Mouse (Mus musculus): ENCODE measurements at regions not wholly inside any gene's neighbourhood (a gene's known extent, or its start where the extent isn't known, plus 50 kb on each side); places are given as distances from the start of the nearest gene placed in this dataset.
"Not testable (repeated sequence)": the region's sequence is repeated elsewhere in the genome, so short reads cannot be mapped to it uniquely, and the experiment has no call there.

DNA sequence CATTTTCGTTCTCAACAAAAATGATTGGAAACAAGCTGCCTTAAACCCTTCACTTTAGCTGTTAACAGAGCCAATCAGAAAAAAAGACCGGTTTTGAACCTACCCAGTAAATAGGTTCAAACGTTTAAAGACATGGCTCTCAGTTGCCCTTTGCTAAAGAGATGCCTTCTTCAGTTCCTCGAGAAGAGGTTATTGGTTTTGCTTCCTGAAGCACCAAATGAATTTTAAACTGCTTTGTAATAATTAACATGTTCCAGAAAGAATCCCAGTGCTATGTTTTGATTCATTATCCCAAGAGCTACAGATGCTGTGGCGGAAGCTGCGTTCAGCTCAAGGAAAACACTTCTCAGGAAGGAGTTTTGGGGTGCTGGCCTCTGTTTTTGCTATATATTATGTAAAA is 160.1 kb upstream of the G2e3 start:
- WGBS, result 71% methylated on average over 6 of the region's 6 CpGs

GRCm38 (mm10) chr12:51185751-51186150 is 162.1 kb upstream of the G2e3 start:
- Histone ChIP-seq H3K9ac (no peak overlapping the region), H3K36me3 (no peaks in the 10 kb centered on the region), H3K9me3 (no peaks in the 10 kb centered on the region), H3K27ac (no peak overlapping the region), H3K4me1 (no peaks in the 10 kb centered on the region), H3K27me3 (no peaks in the 10 kb centered on the region), H3K4me3 (no peak overlapping the region), H3K4me2 (no peak overlapping the region)
- no peak for ATAC-seq (ENCODE audit: insufficient number of reproducible peaks, low FRiP score, low TSS enrichment, low read depth)
- 62% methylated on average over 8 of the region's 8 CpGs for WGBS

More for the DNA sequence above, 160.1 kb upstream of the G2e3 start:
- no peak for ATAC-seq (ENCODE audit: insufficient number of reproducible peaks, low FRiP score, low TSS enrichment, low read depth)
- no peaks in the 10 kb centered on the region for H3K9me3 ChIP-seq
- no peak overlapping the region for H3K4me2 ChIP-seq
- H3K4me3 ChIP-seq, result no peak overlapping the region
- no peak overlapping the region for H3K9ac ChIP-seq
- H3K27me3 ChIP-seq, result no peaks in the 10 kb centered on the region
- H3K27ac ChIP-seq, result no peak overlapping the region
- H3K4me1 ChIP-seq, result no peaks in the 10 kb centered on the region
- no peaks in the 10 kb centered on the region for H3K36me3 ChIP-seq

DNA sequence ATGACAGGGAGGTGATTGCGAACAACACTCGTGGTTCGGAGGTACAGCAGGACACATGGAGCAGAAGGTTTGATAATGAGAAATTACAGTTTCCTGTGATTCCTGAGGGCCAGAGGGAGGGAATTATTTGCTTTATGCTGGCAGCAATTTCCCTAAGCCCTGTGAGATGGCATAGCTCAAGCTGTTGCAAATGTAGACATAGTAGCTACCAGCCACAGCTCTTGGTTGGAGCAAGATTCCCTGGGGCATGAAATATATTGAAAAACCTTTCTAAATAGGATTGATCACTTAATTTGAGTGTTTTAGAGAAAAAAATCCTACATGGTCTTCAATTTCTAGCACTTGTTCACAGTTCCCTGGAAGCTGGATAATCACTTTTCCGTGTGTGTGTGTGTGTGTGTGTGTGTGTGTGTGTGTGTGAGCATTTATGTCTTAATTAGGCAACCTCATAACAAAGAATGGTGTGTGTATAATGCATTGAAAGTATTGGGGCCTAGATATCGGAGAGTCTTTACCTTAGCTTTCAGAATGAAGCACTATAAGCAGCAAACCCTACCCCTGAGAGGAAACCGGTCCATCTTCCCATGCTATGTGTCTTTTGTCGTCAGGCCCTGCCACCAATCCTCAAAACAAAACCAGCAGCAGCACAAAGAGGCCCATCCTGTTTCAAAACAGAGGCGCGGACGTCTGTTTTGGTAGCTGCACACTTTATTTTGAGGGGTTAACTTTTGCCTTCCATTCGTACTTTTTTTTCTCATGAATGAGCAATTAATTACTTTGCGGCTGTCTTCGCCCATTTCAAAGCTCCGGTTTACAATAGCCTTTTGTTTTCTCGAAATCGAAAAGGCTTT is 172.7 kb upstream of the G2e3 start:
- no peak overlapping the region for H3K4me2 ChIP-seq
- ATAC-seq (ENCODE audit: insufficient number of reproducible peaks, low FRiP score, low TSS enrichment, low read depth), result no peak
- no peak overlapping the region for H3K4me3 ChIP-seq
- WGBS, result 64% methylated on average over 16 of the region's 16 CpGs
- no peaks in the 10 kb centered on the region for H3K36me3 ChIP-seq
- no peaks in the 10 kb centered on the region for H3K4me1 ChIP-seq
- no peaks in the 10 kb centered on the region for H3K27me3 ChIP-seq
- no peak overlapping the region for H3K27ac ChIP-seq
- H3K9me3 ChIP-seq, result no peaks in the 10 kb centered on the region
- no peak overlapping the region for H3K9ac ChIP-seq

DNA sequence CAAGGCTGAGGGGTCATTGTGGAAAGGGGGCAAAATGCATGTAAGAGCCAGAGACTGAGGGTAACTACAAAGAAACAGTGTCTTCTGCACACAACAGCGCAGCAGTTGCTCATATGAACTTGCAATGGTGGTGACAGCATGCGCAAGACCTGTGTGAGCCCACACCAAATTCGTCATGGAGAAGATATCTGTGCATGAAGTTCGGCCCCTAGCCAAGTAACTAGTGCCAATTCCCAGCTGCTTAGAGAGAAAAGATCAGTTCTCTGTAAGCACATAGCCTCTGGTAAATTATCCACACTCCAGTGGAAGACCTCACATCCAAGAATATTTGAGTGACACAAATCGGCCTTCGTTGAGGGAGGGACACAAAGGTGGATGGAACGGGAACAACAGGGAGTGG is 182.7 kb upstream of the G2e3 start:
- Histone ChIP-seq H3K9ac (no peak overlapping the region), H3K4me3 (no peak overlapping the region), H3K36me3 (no peaks in the 10 kb centered on the region), H3K4me1 (no peaks in the 10 kb centered on the region), H3K9me3 (no peaks in the 10 kb centered on the region), H3K27me3 (no peaks in the 10 kb centered on the region), H3K27ac (no peak overlapping the region), H3K4me2 (no peak overlapping the region)
- ATAC-seq (ENCODE audit: insufficient number of reproducible peaks, low FRiP score, low TSS enrichment, low read depth), result no peak
- 90% methylated on average over 7 of the region's 7 CpGs for WGBS

DNA sequence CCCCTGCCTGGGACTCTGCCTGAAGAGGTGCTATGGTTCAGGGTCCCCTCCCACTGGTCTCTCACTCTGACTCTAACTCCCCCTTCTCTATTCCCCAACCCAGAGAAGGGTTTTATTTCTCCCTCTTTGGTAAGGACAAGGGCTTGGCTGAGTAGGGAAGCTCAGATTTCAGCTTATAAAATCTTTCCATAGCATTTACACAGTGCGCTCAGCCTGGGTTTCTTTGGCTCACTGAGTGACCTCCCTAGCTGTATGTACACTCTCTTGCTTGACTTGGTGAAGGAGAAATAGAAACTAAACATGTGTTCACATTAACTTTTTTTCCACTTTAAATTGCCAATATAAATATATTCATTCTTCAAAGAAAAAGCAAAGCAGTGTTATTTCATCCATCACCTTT is 186.9 kb upstream of the G2e3 start:
- H3K9me3 ChIP-seq, result no peaks in the 10 kb centered on the region
- H3K4me1 ChIP-seq, result no peaks in the 10 kb centered on the region
- H3K36me3 ChIP-seq, result no peaks in the 10 kb centered on the region
- no peak overlapping the region for H3K4me2 ChIP-seq
- no peak for ATAC-seq (ENCODE audit: insufficient number of reproducible peaks, low FRiP score, low TSS enrichment, low read depth)
- H3K27ac ChIP-seq, result no peak overlapping the region
- H3K9ac ChIP-seq, result no peak overlapping the region
- 38% methylated on average over 1 of the region's 1 CpGs for WGBS
- no peaks in the 10 kb centered on the region for H3K27me3 ChIP-seq
- no peak overlapping the region for H3K4me3 ChIP-seq

DNA sequence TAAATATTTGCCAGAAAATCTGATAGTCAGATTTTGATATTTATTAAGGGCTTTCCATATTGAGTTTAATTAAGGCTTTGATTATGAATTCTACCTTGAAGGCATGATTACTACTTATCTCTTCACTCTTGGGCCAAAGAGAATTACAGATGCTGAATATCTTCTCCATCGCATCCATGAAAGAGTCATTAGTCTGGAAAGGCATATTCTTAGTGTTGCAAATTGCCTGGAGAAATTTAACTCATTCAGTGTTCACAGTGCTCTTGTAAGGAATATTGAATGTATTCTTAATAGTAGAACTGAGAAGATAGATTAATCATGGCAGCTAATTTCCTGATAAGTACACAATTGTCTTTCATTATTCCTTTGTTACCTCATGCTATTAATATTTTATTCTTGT is 187.7 kb upstream of the G2e3 start:
- ATAC-seq (ENCODE audit: insufficient number of reproducible peaks, low FRiP score, low TSS enrichment, low read depth), result no peak
- Histone ChIP-seq H3K9ac (no peak overlapping the region), H3K27me3 (no peaks in the 10 kb centered on the region), H3K27ac (no peak overlapping the region), H3K4me1 (no peaks in the 10 kb centered on the region), H3K4me2 (no peak overlapping the region), H3K36me3 (no peaks in the 10 kb centered on the region), H3K9me3 (no peaks in the 10 kb centered on the region), H3K4me3 (no peak overlapping the region)
- 80% methylated on average over 1 of the region's 1 CpGs for WGBS

GRCm38 (mm10) chr12:51147963-51148362 is 199.9 kb upstream of the G2e3 start:
- 48% methylated on average over 8 of the region's 8 CpGs for WGBS
- no peak overlapping the region for H3K4me2 ChIP-seq
- ATAC-seq (ENCODE audit: insufficient number of reproducible peaks, low FRiP score, low TSS enrichment, low read depth), result no peak
- no peaks in the 10 kb centered on the region for H3K36me3 ChIP-seq
- H3K27ac ChIP-seq, result no peak overlapping the region
- no peaks in the 10 kb centered on the region for H3K4me1 ChIP-seq
- H3K4me3 ChIP-seq, result no peak overlapping the region
- no peaks in the 10 kb centered on the region for H3K9me3 ChIP-seq
- no peaks in the 10 kb centered on the region for H3K27me3 ChIP-seq
- H3K9ac ChIP-seq, result no peak overlapping the region

DNA sequence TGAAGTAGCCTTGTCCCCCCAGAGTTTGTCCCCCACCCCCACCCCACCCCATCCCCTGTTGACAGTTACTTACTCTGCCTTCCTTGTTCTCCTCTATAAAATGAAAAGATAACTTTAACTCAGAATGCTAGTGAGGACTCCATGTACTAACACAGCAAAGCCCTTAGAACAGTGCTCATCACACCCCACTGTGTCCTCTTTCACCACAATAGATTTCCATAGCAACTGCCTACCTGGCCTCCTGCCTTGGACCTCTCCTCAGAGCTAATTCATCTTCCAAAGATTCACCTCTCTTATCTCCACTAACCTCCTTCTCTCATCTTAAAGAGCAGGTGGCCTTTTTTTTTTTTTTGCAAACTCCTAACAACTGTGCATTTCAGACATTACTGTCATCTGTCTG is 204.0 kb upstream of the G2e3 start:
- Histone ChIP-seq H3K4me3 (no peak overlapping the region), H3K4me1 (no peaks in the 10 kb centered on the region), H3K4me2 (no peak overlapping the region), H3K36me3 (no peaks in the 10 kb centered on the region), H3K27ac (no peak overlapping the region), H3K9me3 (no peaks in the 10 kb centered on the region), H3K27me3 (no peaks in the 10 kb centered on the region), H3K9ac (no peak overlapping the region)
- ATAC-seq (ENCODE audit: insufficient number of reproducible peaks, low FRiP score, low TSS enrichment, low read depth), result no peak

GRCm38 (mm10) chr12:51143196-51143595 is 204.7 kb upstream of the G2e3 start:
- H3K27ac ChIP-seq, result no peak overlapping the region
- no peaks in the 10 kb centered on the region for H3K9me3 ChIP-seq
- H3K4me2 ChIP-seq, result no peak overlapping the region
- no peak for ATAC-seq (ENCODE audit: insufficient number of reproducible peaks, low FRiP score, low TSS enrichment, low read depth)
- H3K4me3 ChIP-seq, result no peak overlapping the region
- no peak overlapping the region for H3K9ac ChIP-seq
- no peaks in the 10 kb centered on the region for H3K36me3 ChIP-seq
- 36% methylated on average over 3 of the region's 3 CpGs for WGBS
- H3K4me1 ChIP-seq, result no peaks in the 10 kb centered on the region
- no peaks in the 10 kb centered on the region for H3K27me3 ChIP-seq

- not testable (repeated sequence) for H3K9me3 ChIP-seq; H3K4me1 ChIP-seq; H3K9ac ChIP-seq; H3K27ac ChIP-seq; H3K36me3 ChIP-seq; H3K27me3 ChIP-seq; ATAC-seq (ENCODE audit: insufficient number of reproducible peaks, low FRiP score, low TSS enrichment, low read depth); H3K4me3 ChIP-seq; H3K4me2 ChIP-seq
- WGBS, result 85% methylated on average over 5 of the region's 5 CpGs
These were observed 214.2 kb upstream of the G2e3 start for GRCm38 (mm10) chr12:51133676-51134075.

GRCm38 (mm10) chr12:51128274-51128673 is 219.6 kb upstream of the G2e3 start:
- Histone ChIP-seq H3K4me2 (no peak overlapping the region), H3K9me3 (no peaks in the 10 kb centered on the region), H3K4me3 (no peak overlapping the region), H3K4me1 (no peaks in the 10 kb centered on the region), H3K36me3 (no peaks in the 10 kb centered on the region), H3K27me3 (no peaks in the 10 kb centered on the region), H3K27ac (no peak overlapping the region), H3K9ac (no peak overlapping the region)
- no peak for ATAC-seq (ENCODE audit: insufficient number of reproducible peaks, low FRiP score, low TSS enrichment, low read depth)

GRCm38 (mm10) chr12:51118781-51119180 is 229.1 kb upstream of the G2e3 start:
- WGBS, result 84% methylated on average over 10 of the region's 10 CpGs
- ATAC-seq (ENCODE audit: insufficient number of reproducible peaks, low FRiP score, low TSS enrichment, low read depth), result no peak
- no peak overlapping the region for H3K4me3 ChIP-seq
- no peak overlapping the region for H3K4me2 ChIP-seq
- no peaks in the 10 kb centered on the region for H3K36me3 ChIP-seq
- no peaks in the 10 kb centered on the region for H3K27me3 ChIP-seq
- H3K4me1 ChIP-seq, result no peaks in the 10 kb centered on the region
- no peaks in the 10 kb centered on the region for H3K9me3 ChIP-seq
- H3K9ac ChIP-seq, result no peak overlapping the region
- H3K27ac ChIP-seq, result no peak overlapping the region

Measured in limb, embryonic 15.5 days (tissue).